Mouse (Mus musculus) liver (tissue): Measurements from ENCODE around the gene Uck2.

Experiments used
- DNase-seq: peaks from one replicate; pipeline ENCODE4 v3.0.0-alpha.2; 2020; ENCODE audit warnings: mixed read lengths

Gene Uck2

DNA sequence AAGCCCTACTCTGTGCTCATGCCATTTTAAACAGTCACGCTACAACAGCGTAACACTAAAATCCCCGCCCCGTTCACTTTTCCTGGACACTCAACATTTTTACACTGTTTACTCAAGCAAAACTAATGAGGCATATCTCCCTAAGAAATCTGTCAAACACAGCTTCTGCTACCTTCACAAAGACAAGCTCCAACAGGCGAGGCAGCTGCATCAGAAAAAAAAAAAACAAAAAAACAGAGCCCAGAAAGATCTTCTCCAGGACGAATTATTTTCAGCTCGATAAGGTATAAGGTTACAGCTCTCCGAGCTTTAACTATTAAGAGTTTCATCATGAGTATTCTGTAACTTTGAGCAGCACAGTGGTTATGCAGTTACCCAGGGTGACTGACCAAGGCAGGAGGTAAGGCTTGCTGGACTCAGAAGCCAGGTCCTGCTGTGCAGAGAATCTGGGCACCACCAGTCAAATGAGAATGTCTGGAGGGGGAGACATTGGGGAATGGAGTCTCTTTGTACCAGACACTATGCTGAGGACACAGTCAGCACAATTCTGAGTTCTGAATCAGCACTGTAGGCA is 79.9 kb downstream of the Uck2 start:
- DNase-seq, result no peak

- no peak for DNase-seq
Observed at GRCm38 (mm10) chr1:167204421-167204820, 80.7 kb downstream of the Uck2 start.

GRCm38 (mm10) chr1:167194766-167195165 is 90.4 kb downstream of the Uck2 start:
- no peak for DNase-seq

DNA sequence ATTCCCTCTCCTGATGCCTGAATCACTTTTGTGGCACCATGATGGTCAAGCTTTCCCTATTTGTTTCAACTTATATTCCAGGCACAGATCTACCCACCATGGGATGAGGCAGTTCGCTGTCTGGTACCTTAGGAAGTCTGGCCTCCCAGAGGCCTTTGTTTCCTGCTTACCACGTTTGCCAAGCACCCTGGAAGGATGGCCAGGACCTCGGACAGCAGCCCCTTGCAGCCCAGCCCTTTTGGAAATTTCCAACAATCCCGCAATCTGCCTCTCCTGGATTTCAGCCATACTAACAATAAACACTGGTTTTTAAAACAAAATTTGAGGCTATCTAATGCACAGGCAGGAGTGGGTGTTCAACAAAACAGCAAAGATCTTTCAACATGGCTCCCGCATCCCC is 97.3 kb downstream of the Uck2 start:
- DNase-seq, result no peak

DNA sequence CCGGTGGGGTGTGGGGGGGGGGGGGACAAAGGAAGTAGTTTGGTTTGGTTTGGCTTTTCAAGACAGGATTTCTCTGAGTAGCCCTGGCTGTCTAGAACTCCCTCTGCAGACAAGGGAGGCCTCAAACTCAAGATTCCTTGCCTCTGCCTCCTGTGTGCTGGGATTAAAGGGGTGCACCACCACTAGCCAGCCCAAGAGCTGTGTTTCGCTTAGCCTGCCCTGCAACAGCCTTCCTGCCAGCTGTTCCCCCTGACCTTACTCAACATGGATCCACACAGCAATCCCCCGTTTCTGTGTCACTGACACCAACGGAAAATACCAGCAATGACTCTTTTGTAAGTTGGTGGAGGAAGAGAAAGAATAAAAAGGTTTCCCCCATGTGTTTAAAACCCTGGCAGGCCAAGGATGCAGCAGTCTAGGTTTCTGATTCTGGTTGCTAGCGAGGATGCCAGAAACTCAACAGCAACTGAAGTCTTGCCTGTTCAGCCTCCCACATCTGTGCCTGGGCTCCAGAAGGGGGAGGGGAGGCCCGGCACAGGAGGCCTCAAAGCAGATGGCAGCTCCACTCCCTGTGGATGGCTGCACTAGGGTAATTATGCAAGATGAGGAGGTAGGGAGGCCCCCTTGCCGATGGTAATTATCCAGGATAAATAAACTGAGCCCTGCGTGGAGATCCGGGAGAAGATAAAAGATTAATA is 103.1 kb downstream of the Uck2 start:
- no peak for DNase-seq
